Mouse (Mus musculus): Measurements from ENCODE around the gene Lrrc8d.

- TF ChIP-seq TAL1 (IDR thresholded peaks at IDR 0.05; ENCODE audit: low read length) (no peak), GATA1 (IDR thresholded peaks at IDR 0.05; ENCODE audit: low read length) (no peak)
These were observed 100.3 kb downstream of the Lrrc8d start for GRCm38 (mm10) chr5:105799850-105800635.
